Mouse (Mus musculus): ENCODE results near the gene Olfr520.
"Not testable (repeated sequence)": the region's sequence is repeated elsewhere in the genome, so short reads cannot be mapped to it uniquely, and the experiment has no call there.

Gene Olfr520

GRCm38 (mm10) chr7:99716536-99716935 is 13.5 kb upstream of the Olfr520 start:
- DNase-seq, result no peak

- no peak for DNase-seq
These were observed 4.5 kb downstream of the Olfr520 start for GRCm38 (mm10) chr7:99734612-99735011.

DNA sequence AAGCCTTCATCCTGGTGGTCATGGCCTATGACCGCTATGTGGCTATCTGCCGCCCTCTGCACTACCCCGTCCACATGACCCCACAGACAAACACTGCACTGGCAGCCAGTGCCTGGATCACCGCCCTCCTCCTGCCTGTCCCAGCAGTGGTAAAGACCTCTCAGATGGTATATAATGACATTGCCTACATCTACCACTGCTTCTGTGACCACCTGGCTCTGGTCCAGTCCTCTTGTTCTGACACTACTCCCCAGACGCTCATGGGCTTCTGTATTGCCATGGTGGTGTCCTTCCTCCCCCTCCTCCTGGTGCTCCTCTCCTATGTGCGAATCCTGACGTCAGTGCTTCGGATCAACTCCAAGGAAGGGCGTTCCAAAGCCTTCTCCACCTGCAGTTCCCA is 5.4 kb downstream of the Olfr520 start:
- not testable (repeated sequence) for DNase-seq

- DNase-seq, result no peak
These were observed 9.2 kb downstream of the Olfr520 start for GRCm38 (mm10) chr7:99739276-99739675.

DNA sequence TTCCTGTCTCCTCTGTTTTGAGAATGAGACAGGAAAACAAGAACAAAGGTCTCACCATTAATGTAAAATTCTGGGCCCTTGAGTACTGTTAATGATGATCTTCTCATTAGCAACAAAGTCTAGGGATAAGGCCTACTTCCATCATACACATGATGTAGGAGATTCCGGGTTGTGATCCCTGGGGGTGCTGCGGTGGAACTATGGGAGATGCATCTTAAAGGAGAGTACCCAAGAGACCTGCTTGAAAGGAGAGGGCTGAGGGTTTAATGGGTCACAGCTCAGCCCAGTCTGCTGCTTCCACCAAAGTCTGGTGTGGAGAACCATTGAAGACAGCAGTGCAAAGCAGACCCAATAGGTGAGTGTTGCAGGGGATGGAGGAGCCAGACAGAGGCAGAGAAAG is 33.1 kb downstream of the Olfr520 start, which contains the start of gene Olfr521:
Gene Olfr521 (plus strand): TSS at position 301 of the 400 bp plus-strand sequence.
- DNase-seq, result no peak

DNA sequence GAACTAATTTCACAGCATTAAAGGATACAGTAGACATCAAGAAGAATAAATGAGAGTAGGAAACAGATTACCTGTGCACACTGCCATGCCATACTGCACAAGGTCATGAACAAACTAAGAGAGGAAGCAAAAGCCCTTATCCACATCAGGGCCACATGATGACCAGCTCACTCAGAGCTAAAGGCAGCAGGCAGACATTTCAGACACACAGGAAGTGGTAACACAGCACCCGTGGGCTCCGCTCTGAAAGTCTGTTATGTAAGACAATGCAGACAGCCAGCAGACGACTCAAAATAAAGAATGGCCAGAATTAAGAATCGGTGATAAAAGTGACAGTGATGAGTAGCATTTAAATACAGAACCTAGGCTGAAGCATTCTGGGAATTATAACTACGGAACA is 51.3 kb downstream of the Olfr520 start:
- DNase-seq, result no peak

DNA sequence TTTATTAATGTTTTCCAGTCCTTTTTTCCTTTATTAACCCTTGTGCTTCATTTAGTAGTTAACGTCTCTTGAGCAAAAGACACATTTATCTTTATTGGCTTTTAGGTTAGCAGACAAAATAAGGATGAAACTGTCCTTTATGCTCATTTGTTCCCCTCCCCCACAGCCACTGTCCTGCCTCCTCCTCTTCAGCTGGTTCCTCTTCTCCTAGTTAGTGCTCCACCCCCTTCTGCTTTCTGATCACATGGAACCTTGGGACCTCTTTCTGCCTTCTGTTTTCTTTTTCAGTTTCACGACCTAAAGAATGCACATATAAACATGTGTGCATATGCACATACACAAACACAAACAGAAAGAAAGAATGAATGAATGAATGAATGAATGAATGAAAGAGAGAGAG is 51.8 kb downstream of the Olfr520 start:
- DNase-seq, result no peak

- DNase-seq, result no peak
These were observed 53.3 kb downstream of the Olfr520 start for GRCm38 (mm10) chr7:99783421-99783820.

DNA sequence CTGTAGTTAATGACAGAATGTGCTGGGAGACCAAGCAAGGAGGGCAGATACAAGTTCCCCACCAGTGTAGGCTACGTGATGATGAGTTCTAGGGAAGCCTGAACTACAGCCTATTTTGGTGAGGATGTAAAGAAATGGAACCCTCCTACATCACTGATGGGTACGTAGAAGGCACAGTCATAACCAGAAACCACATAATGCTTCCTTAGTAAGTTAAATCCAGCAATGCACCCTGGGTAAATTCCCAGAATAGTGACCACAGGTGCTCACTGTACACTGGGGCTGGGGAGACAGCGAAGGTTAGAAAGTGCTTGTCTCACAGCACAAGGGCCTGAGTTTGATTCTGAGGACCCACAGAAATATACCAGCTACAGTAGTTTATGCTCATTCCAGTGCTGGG is 55.5 kb downstream of the Olfr520 start:
- no peak for DNase-seq
